Mouse (Mus musculus): ENCODE measurements around the gene Emsy. TPM values are rescaled to one million over a fixed set of nuclear protein-coding genes. Genes with fewer than 3 reads are reported as not detected.

Gene Emsy
- total RNA-seq, 2 experiments from 2014 or later, result 28.6 to 32.5 TPM

GRCm38 (mm10) chr7:98670831-98671230, 14.2 kb upstream of the Emsy start:
- no peak for DNase-seq (ENCODE audit: low spot score in 2 of 2)

DNA sequence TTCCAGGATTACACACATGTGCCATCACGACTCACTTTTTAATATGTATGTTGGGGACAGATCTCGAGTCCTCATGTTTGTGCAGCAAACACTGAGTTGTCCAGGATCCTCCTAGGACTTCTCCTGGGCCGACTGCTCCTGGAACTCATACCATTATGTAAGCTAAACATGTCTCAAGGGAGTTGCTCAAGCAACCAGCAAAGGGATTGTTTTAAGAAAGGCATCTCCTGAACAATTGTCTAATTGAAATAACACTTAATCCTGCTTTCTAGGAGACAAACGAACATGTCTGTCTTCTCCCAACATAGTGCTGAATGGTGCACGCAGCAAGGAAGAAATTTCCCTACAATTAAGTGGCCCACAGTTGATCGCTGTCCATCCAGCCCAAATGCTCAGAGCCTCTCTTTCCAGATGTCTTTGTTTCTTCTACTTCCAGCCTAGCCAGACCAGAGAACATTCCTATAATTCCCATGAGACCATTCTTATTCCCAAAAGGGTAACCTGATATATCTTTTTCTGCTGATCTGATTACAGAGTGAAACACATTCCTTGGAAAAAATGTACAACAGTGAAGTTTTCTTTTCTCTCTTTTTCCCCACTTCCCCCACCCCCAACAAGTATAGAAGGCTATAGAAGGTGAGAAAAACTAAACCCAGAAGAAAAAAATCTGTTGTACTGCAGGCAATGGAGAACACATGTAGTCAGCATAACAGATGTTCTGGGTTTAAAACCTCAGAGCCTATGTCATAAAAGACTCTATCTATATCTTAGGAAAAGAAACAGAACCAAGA, 11.6 kb upstream of the Emsy start:
- DNase-seq (ENCODE audit: low spot score in 2 of 2), result no peak

DNA sequence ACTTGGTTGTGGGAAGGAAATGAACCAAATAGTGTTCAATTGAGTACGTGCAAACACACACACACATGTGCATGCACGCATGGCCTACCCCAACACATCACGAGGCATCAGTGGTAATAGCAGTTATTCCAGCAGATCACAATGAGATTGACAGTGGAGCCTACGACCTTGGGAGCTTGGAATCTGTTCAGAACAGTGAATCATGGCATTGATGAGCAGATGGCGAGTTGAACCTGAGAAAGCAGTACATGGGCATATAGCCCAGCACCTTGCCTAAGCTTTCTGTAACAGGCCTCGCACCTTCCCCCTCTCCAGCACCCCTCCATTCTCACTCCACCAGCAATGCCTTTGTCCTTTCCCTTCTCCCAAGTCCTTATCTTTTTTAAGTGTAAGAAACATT, 9.1 kb upstream of the Emsy start:
- DNase-seq (ENCODE audit: low spot score in 2 of 2), result no peak

DNA sequence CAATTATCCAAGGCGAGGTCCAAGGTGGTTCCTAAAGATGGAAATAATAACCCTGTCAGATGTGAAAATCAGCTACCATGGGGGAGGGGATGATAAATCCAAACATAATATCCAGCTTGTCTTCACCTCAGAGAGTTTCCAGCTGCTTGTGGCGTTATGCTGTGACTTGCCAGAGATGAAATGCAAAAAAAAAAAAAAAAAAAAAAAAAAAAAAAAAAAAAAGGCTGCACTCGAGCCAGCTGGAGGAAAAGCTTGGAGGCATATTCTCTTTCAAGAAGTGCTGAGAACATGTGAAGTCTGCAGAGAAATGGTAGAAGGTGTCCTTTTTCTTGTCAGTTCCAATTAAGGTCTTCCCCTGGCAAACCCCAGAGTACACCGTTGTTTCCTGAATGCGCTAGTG, 8.6 kb upstream of the Emsy start:
- no peak for DNase-seq (ENCODE audit: low spot score in 2 of 2)

- peak; percentile 69 to 73 for DNase-seq (ENCODE audit: low spot score in 2 of 2)
These were observed 677 bp downstream of the Emsy start for GRCm38 (mm10) chr7:98655681-98656530.

DNA sequence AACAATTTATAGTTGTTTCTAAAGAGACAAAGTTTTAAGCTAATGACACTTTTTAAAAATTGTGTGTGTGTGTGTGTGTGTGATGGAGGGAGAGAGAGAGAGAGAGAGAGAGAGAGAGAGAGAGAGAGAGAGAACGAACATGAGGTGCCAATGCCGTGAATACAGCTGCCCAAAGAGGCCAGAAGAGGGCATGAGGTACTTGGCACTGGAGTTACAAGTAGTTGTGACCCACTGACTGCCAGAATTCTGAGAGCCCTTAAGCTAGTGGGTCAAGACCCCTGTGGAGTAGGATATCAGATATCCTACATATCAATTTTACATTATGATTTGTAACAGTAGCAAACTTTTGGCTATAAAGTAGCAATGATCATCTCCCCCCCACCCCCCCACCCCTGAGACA, 4.9 kb downstream of the Emsy start:
- no peak for DNase-seq (ENCODE audit: low spot score in 2 of 2)

DNA sequence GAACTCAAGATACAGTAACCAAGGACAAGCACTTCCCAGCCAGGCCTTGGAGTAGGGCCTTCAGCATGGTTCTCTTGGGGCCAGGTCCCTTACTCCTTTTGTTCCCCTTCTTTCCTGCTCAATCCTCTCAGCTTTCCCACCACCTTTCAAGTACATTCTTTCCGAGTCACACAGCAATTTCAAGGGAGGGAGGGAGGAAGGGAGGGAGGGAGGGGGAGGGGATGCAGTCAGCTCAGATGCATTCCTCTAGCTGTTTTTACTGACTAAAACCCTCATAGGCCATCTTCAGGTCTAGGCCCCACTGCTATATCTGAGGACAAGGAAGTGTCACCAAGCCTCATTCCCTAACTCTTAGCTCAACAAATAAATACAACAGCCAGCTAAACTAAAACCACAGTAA, 12.3 kb downstream of the Emsy start:
- no peak for DNase-seq (ENCODE audit: low spot score in 2 of 2)

DNA sequence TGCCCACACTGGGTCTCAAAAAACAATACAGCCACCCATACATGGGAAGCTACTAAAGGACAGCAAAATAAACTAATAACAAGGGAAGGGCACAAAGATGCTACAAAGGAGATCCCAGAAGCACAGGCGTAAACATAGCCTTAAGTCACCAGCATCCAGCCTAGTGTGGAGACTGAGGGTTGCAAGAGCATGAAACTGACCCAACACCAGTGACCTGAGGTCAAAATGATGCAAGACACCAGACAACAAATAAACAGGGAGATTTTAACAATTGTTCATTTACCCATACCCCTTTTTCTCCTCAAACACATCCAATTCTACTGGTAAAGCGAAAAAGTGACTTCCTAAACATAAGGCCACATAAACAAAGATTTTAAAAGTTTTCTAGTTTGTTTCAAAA, 20.0 kb downstream of the Emsy start:
- DNase-seq (ENCODE audit: low spot score in 2 of 2), result no peak

DNA sequence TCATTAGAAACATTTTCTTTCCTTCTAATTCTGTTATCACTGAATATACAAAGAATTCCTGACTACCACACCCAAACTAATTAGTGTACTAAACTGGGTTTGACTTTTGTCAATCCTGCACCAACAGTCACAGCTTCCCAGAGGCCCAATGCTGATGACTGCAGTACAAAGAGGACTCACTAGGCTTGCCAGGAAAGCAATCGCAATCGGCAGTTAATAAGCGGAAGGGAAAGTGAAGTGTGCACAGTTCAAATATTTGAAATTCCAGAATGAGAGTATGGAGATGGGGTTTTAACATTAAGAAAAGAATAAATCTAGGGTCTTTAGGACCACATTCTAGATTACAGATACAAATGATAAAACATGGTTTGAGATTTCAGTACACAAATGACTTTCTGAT, 23.6 kb downstream of the Emsy start:
- no peak for DNase-seq (ENCODE audit: low spot score in 2 of 2)

GRCm38 (mm10) chr7:98629947-98630346, 26.6 kb downstream of the Emsy start:
- DNase-seq (ENCODE audit: low spot score in 2 of 2), result no peak

DNA sequence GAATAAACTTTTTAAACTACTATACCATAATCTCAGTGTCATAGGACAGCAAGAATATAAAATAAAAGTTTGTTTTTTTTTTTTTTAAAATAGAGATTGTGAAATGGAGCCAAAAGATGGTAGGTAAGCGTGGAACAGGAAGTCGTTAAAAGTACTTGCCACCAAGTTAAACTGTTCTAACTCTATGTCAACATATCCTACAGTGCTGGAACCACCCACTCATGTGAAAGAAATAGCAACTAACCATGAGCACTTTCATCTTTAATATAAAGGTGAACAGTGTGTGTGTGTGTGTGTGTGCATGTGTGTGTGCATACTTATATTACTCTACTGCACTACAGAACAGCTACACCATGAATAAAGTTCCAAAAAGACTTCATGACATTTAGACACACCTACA, 38.8 kb downstream of the Emsy start:
- DNase-seq (ENCODE audit: low spot score in 2 of 2), result no peak

DNA sequence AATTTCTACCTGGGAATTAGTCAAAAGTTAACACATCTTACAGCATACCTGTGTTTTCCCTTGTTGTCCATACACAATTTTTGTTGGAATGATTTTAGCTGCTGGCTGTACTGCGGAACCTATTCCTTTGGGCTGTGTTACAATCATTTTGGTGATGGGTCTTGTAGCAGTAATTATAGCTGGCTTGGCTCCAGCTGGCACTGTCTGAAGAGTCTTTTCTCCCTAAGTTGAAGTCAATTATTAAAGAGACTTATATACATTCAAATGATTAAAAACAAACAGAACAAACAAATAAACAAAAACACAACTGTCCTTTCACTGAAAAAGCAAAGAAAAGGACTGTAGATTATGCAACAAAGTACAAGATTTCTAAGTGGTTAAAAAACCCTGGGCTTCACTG, 43.6 kb downstream of the Emsy start:
- DNase-seq (ENCODE audit: low spot score in 2 of 2), result no peak

DNA sequence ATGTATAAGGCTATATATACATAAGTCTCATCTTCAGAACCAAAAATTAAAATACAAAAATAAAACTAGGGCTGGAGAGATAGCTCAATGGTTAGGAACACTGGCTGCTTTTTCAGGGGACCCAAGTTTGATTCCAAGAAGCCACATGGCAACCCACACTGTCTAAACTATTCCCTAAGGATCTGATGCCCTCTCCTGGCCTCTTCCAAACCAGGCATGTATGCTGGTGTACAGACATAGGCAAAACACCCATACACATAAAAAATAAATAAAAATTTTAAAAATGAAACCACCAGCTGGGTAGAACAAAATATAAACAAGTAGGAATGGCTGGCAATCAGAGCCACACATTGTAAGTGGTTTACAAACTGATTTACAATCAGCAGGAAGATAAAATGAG, 48.1 kb downstream of the Emsy start:
- no peak for DNase-seq (ENCODE audit: low spot score in 2 of 2)

DNA sequence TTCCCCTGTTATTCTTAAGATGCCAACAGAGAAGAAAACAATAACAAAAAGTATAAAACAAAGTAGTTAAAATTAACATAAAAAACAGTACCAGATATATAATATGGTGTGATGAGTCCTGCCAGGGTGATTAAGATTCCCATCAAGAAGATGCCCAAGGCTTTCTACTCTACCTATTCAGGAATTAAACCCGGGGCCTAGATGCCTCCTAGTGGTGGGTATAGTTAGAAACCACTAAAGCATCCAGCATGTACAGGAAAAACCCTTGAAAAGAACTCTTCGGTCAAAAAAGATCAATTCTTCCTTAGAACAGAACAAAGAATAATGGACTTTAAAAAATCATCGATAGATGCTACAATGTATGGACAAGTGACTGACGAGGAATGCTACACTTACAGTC, 49.4 kb downstream of the Emsy start:
- no peak for DNase-seq (ENCODE audit: low spot score in 2 of 2)

GRCm38 (mm10) chr7:98601715-98602114, 54.9 kb downstream of the Emsy start:
- DNase-seq (ENCODE audit: low spot score in 2 of 2), result no peak

DNA sequence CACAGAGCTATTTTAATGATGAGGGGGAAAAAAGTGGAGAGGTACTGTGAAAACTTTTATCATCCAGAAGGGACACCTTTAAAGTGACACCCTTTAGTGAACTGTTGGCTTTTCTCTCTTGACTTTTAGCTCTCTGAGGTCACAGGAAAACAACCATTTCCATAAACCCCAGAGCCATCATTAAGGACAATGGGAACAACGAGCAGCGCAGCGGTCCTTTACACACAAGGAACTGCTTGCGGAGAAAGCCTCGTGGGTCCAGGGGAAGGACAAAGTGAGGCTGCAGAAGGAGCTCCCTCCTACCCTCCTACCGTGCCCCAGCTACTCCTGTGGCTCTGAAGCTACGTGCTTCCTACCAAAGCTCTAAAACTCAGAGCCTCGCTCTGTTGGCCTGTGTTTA, 59.2 kb downstream of the Emsy start:
- no peak for DNase-seq (ENCODE audit: low spot score in 2 of 2)

GRCm38 (mm10) chr7:98594731-98595130, 61.9 kb downstream of the Emsy start:
- DNase-seq (ENCODE audit: low spot score in 2 of 2), result no peak

- no peak for DNase-seq (ENCODE audit: low spot score in 2 of 2)
These were observed 63.3 kb downstream of the Emsy start for GRCm38 (mm10) chr7:98593276-98593675.

- no peak for DNase-seq (ENCODE audit: low spot score in 2 of 2)
These were observed 67.6 kb downstream of the Emsy start for GRCm38 (mm10) chr7:98589028-98589427.

GRCm38 (mm10) chr7:98586313-98586712, 70.3 kb downstream of the Emsy start:
- DNase-seq (ENCODE audit: low spot score in 2 of 2), result no peak

DNA sequence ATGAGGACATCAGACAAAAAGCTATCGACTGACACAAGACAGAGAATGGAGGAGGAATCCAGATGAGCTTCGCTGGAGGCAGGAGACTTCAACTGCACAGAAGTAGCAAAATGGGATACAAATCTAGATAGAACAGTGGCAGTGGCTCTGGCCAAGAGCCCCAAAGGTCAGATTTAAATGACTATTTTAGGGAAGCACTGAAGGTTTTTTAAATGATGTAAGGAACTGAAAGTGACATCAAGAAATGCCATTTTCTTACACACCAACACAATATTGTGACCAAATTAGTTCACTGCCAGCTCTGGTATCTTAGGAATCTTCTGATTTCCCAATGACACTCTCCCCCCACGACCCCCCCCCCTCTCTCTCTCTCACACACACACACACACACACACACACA, 72.0 kb downstream of the Emsy start:
- no peak for DNase-seq (ENCODE audit: low spot score in 2 of 2)

GRCm38 (mm10) chr7:98581266-98581665, 75.3 kb downstream of the Emsy start:
- no peak for DNase-seq (ENCODE audit: low spot score in 2 of 2)

DNA sequence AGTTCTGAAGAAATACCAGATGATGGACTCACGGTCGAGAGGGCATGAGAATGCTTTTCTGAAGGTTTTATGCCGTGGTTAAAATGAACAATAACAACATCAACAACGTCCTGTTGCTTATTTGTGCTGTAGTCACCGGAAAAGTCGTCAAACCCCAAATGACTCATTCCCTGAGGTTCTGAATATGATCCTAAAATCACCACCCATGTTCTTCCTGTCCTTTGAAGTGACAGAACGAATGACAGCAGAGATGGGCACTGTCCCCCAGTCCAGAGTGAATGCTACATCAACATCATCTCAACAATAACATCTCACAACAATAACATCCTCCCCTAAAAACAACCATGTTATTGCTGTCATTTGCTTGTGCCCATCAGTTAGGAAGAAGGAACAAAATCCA, 76.1 kb downstream of the Emsy start:
- DNase-seq (ENCODE audit: low spot score in 2 of 2), result no peak
